Mouse (Mus musculus): ENCODE measurements around the gene Cpxm1. TPM values are rescaled to one million over a fixed set of nuclear protein-coding genes. Genes with fewer than 3 reads are reported as not detected.
"Not testable (repeated sequence)": the region's sequence is repeated elsewhere in the genome, so short reads cannot be mapped to it uniquely, and the experiment has no call there.

Gene Cpxm1
- polyA plus RNA-seq, 1 experiment from 2014 or later = 11.0 TPM

- 24% methylated on average over 14 of the region's 14 CpGs for WGBS (ENCODE audit: insufficient replicate concordance)
- ATAC-seq = no peak
- H3K27me3 ChIP-seq (replicated peaks) = peaks cover 52% of the 10 kb centered on the region
- no peaks in the 10 kb centered on the region for H3K9me3 ChIP-seq (replicated peaks)
- H3K4me1 ChIP-seq = 0 out of 2 replicates have a peak, but pooled peaks cover 6% of the 10 kb centered on the region
- no peak overlapping the region for H3K9ac ChIP-seq
- peak overlapping the region; percentile 70 for H3K4me2 ChIP-seq
- H3K4me3 ChIP-seq = peak overlapping the region; percentile 52
- H3K36me3 ChIP-seq = no peaks in the 10 kb centered on the region
- H3K27ac ChIP-seq = no peak overlapping the region
These were observed 717 bp upstream of the Cpxm1 start for GRCm38 (mm10) chr2:130398091-130398490.

GRCm38 (mm10) chr2:130395696-130396095 lies 1.7 kb downstream of the Cpxm1 start:
- no peak overlapping the region for H3K27ac ChIP-seq
- peaks cover 52% of the 10 kb centered on the region for H3K27me3 ChIP-seq (replicated peaks)
- no peaks in the 10 kb centered on the region for H3K9me3 ChIP-seq (replicated peaks)
- H3K4me2 ChIP-seq = no peak overlapping the region
- H3K36me3 ChIP-seq = no peaks in the 10 kb centered on the region
- H3K9ac ChIP-seq = no peak overlapping the region
- WGBS (ENCODE audit: insufficient replicate concordance) = 78% methylated on average over 11 of the region's 11 CpGs
- no peak overlapping the region for H3K4me3 ChIP-seq
- 0 out of 2 replicates have a peak, but pooled peaks cover 6% of the 10 kb centered on the region for H3K4me1 ChIP-seq
- ATAC-seq = no peak

- no peak overlapping the region for H3K9ac ChIP-seq
- no peak overlapping the region for H3K27ac ChIP-seq
- H3K4me1 ChIP-seq = 0 out of 2 replicates have a peak, but pooled peaks cover 1% of the 10 kb centered on the region
- H3K4me2 ChIP-seq = no peak overlapping the region
- H3K27me3 ChIP-seq (replicated peaks) = peaks cover 37% of the 10 kb centered on the region
- 64% methylated on average over 3 of the region's 3 CpGs for WGBS (ENCODE audit: insufficient replicate concordance)
- ATAC-seq = no peak
- no peaks in the 10 kb centered on the region for H3K9me3 ChIP-seq (replicated peaks)
- H3K36me3 ChIP-seq = no peaks in the 10 kb centered on the region
- no peak overlapping the region for H3K4me3 ChIP-seq
These were observed 4.5 kb downstream of the Cpxm1 start for GRCm38 (mm10) chr2:130392836-130393235.

GRCm38 (mm10) chr2:130390993-130391625 lies 6.3 kb downstream of the Cpxm1 start:
- H3K9me3 ChIP-seq (replicated peaks) = no peaks in the 10 kb centered on the region
- no peaks in the 10 kb centered on the region for H3K36me3 ChIP-seq
- H3K4me2 ChIP-seq = no peak overlapping the region
- ATAC-seq = no peak
- H3K4me3 ChIP-seq = no peak overlapping the region
- no peak overlapping the region for H3K27ac ChIP-seq
- 71% methylated on average over 11 of the region's 11 CpGs for WGBS (ENCODE audit: insufficient replicate concordance)
- no peak overlapping the region for H3K9ac ChIP-seq
- no peaks in the 10 kb centered on the region for H3K4me1 ChIP-seq
- peaks cover 19% of the 10 kb centered on the region for H3K27me3 ChIP-seq (replicated peaks)

- H3K27me3 ChIP-seq (replicated peaks) = peaks cover 16% of the 10 kb centered on the region
- no peak overlapping the region for H3K4me2 ChIP-seq
- WGBS (ENCODE audit: insufficient replicate concordance) = 69% methylated on average over 2 of the region's 2 CpGs
- no peaks in the 10 kb centered on the region for H3K9me3 ChIP-seq (replicated peaks)
- no peak overlapping the region for H3K4me3 ChIP-seq
- ATAC-seq = no peak
- H3K27ac ChIP-seq = no peak overlapping the region
- no peak overlapping the region for H3K9ac ChIP-seq
- H3K36me3 ChIP-seq = no peaks in the 10 kb centered on the region
- H3K4me1 ChIP-seq = no peaks in the 10 kb centered on the region
These were observed 8.6 kb downstream of the Cpxm1 start for GRCm38 (mm10) chr2:130388796-130389195.

GRCm38 (mm10) chr2:130386212-130386611 lies 11.2 kb downstream of the Cpxm1 start:
- H3K9ac ChIP-seq = no peak overlapping the region
- H3K4me2 ChIP-seq = no peak overlapping the region
- H3K27me3 ChIP-seq (replicated peaks) = peaks cover 20% of the 10 kb centered on the region
- no peaks in the 10 kb centered on the region for H3K36me3 ChIP-seq
- no peak for ATAC-seq
- H3K9me3 ChIP-seq (replicated peaks) = no peaks in the 10 kb centered on the region
- no peaks in the 10 kb centered on the region for H3K4me1 ChIP-seq
- no peak overlapping the region for H3K27ac ChIP-seq
- H3K4me3 ChIP-seq = no peak overlapping the region
- 48% methylated on average over 1 of the region's 1 CpGs for WGBS (ENCODE audit: insufficient replicate concordance)

GRCm38 (mm10) chr2:130383895-130384294 lies 13.5 kb downstream of the Cpxm1 start:
- H3K27me3 ChIP-seq (replicated peaks) = peaks cover 18% of the 10 kb centered on the region
- no peak overlapping the region for H3K27ac ChIP-seq
- no peaks in the 10 kb centered on the region for H3K4me1 ChIP-seq
- H3K9ac ChIP-seq = no peak overlapping the region
- H3K9me3 ChIP-seq (replicated peaks) = no peaks in the 10 kb centered on the region
- no peak overlapping the region for H3K4me2 ChIP-seq
- ATAC-seq = no peak
- 68% methylated on average over 6 of the region's 6 CpGs for WGBS (ENCODE audit: insufficient replicate concordance)
- H3K4me3 ChIP-seq = no peak overlapping the region
- no peaks in the 10 kb centered on the region for H3K36me3 ChIP-seq

GRCm38 (mm10) chr2:130383205-130383604 lies 14.2 kb downstream of the Cpxm1 start:
- H3K27me3 ChIP-seq (replicated peaks) = peaks cover 18% of the 10 kb centered on the region
- H3K9ac ChIP-seq = no peak overlapping the region
- H3K9me3 ChIP-seq (replicated peaks) = no peaks in the 10 kb centered on the region
- H3K4me3 ChIP-seq = no peak overlapping the region
- H3K4me2 ChIP-seq = no peak overlapping the region
- H3K27ac ChIP-seq = no peak overlapping the region
- H3K4me1 ChIP-seq = no peaks in the 10 kb centered on the region
- H3K36me3 ChIP-seq = no peaks in the 10 kb centered on the region
- ATAC-seq = no peak
- 51% methylated on average over 3 of the region's 3 CpGs for WGBS (ENCODE audit: insufficient replicate concordance)

GRCm38 (mm10) chr2:130374951-130375350 lies 22.4 kb downstream of the Cpxm1 start:
- ATAC-seq = no peak

GRCm38 (mm10) chr2:130373026-130373425 lies 24.3 kb downstream of the Cpxm1 start:
- not testable (repeated sequence) for H3K4me3 ChIP-seq; H3K27ac ChIP-seq; H3K9me3 ChIP-seq (replicated peaks); H3K36me3 ChIP-seq; H3K9ac ChIP-seq
- WGBS (ENCODE audit: insufficient replicate concordance) = 4% methylated on average over 1 of the region's 1 CpGs
- peaks cover 22% of the 10 kb centered on the region for H3K27me3 ChIP-seq (replicated peaks)
- peaks cover 29% of the 10 kb centered on the region for H3K4me1 ChIP-seq
- ATAC-seq = peak; percentile 49; the same call in 1 of the 2 replicates
- H3K4me2 ChIP-seq = peak overlapping the region; percentile 12; the same call in 1 of the 2 replicates

More at GRCm38 (mm10) chr2:130374951-130375350, 22.4 kb downstream of the Cpxm1 start:
- Histone ChIP-seq H3K36me3 (no peaks in the 10 kb centered on the region), H3K9ac (no peak overlapping the region), H3K27me3 (replicated peaks) (peaks cover 19% of the 10 kb centered on the region), H3K4me2 (no peak overlapping the region), H3K9me3 (replicated peaks) (no peaks in the 10 kb centered on the region), H3K27ac (no peak overlapping the region), H3K4me3 (no peak overlapping the region), H3K4me1 (peaks cover 29% of the 10 kb centered on the region)
- WGBS (ENCODE audit: insufficient replicate concordance) = 63% methylated on average over 4 of the region's 4 CpGs

- Histone ChIP-seq H3K9me3 (replicated peaks) (no peaks in the 10 kb centered on the region), H3K4me3 (no peak overlapping the region), H3K4me1 (peaks cover 23% of the 10 kb centered on the region), H3K27ac (no peak overlapping the region), H3K4me2 (no peak overlapping the region), H3K9ac (no peak overlapping the region), H3K27me3 (replicated peaks) (peaks cover 52% of the 10 kb centered on the region), H3K36me3 (no peaks in the 10 kb centered on the region)
- no peak for ATAC-seq
- WGBS (ENCODE audit: insufficient replicate concordance) = 49% methylated on average over 4 of the region's 4 CpGs
These were observed 30.0 kb downstream of the Cpxm1 start for GRCm38 (mm10) chr2:130367386-130367785.

- 0 out of 2 replicates have a peak overlapping the region, but pooled peaks have one; percentile 37 for H3K9ac ChIP-seq
- H3K4me3 ChIP-seq = peak overlapping the region; percentile 36
- H3K4me2 ChIP-seq = peak overlapping the region; percentile 60
- 5% methylated on average over 30 of the region's 30 CpGs for WGBS (ENCODE audit: insufficient replicate concordance)
- H3K27me3 ChIP-seq (replicated peaks) = peaks cover 71% of the 10 kb centered on the region
- H3K9me3 ChIP-seq (replicated peaks) = no peaks in the 10 kb centered on the region
- peaks cover 8% of the 10 kb centered on the region; the same call in 1 of the 2 replicates for H3K4me1 ChIP-seq
- H3K36me3 ChIP-seq = no peaks in the 10 kb centered on the region
- no peak overlapping the region for H3K27ac ChIP-seq
- peak; percentile 30; the same call in 1 of the 2 replicates for ATAC-seq
These were observed 31.9 kb downstream of the Cpxm1 start for GRCm38 (mm10) chr2:130365211-130366094.
